Mouse (Mus musculus) bone marrow, adult 2 months (tissue): ENCODE data around the gene Mthfr.

Experiments
- CTCF ChIP-seq: fragments of 200-500 bp; IDR thresholded peaks from 2 replicates; pipeline ENCODE4 v1.5.1; 2011; ENCODE audit warnings: low read length, control low read depth; ENCODE audit not compliant: control insufficient read depth, insufficient read depth
- POLR2A ChIP-seq: fragments of 200-500 bp; IDR thresholded peaks from 2 replicates; pipeline ENCODE4 v1.6.1; 2011; ENCODE audit warnings: low read depth, mild to moderate bottlenecking, control low read depth, low read length, borderline replicate concordance; ENCODE audit not compliant: control insufficient read depth

GRCm38 (mm10) chr4:148084261-148084714, 45.4 kb downstream of the Mthfr start:
- TF ChIP-seq CTCF (no peak), POLR2A (no peak)
